Mouse (Mus musculus) bone marrow macrophage, adult 2 months (primary cell): ENCODE data around the gene Snx17. TPM values are rescaled to one million over a fixed set of nuclear protein-coding genes. Genes with fewer than 3 reads are reported as not detected.
A peak's percentile ranks its signal among the peaks of the same experiment; 100 is the strongest.

ENCODE experiments used
- H3K27ac ChIP-seq: 2 replicates; pipeline ENCODE4 v1.5.1; 2012; ENCODE audit warnings: low read depth, low read length; ENCODE audit not compliant: insufficient read depth
- H3K4me1 ChIP-seq: 2 replicates; pipeline ENCODE4 v1.6.1; 2012; ENCODE audit warnings: low read length; ENCODE audit not compliant: control insufficient read depth, insufficient read depth
- H3K4me3 ChIP-seq: 2 replicates; pipeline ENCODE4 v1.5.1; 2012; ENCODE audit warnings: mild to moderate bottlenecking, low read length, moderate library complexity; ENCODE audit not compliant: insufficient read depth
- CTCF ChIP-seq: IDR thresholded peaks from 2 replicates; pipeline ENCODE4 v1.5.1; 2012; ENCODE audit warnings: low read depth, mild to moderate bottlenecking, low read length, moderate library complexity
- POLR2A ChIP-seq: IDR thresholded peaks from 2 replicates; pipeline ENCODE4 v1.6.1; 2012; ENCODE audit warnings: mild to moderate bottlenecking, low read depth, low read length, borderline replicate concordance
- polyA plus RNA-seq: library from polyadenylated mRNA; stranded (reverse); fragments of >200 nt; gene quantifications from 2 replicates; pipeline ENCODE4 v1.2.4, GENCODE M21; 2012; ENCODE audit not compliant: missing spikeins, insufficient read depth, insufficient read length

Snx17 gene
- polyA plus RNA-seq, 1 experiment = 85.8 TPM

- TF ChIP-seq POLR2A (no peak), CTCF (no peak)
- Histone ChIP-seq H3K4me1 (peaks cover 15% of the 10 kb centered on the region), H3K27ac (peak within 1 kb of the TSS; percentile 96), H3K4me3 (peak within 1 kb of the TSS; percentile 73)
Measured at GRCm38 (mm10) chr5:31179766-31180630, 13.0 kb upstream of the Snx17 start, which contains the start of the genes Gm29609 and Gtf3c2. Gene Gm29609, minus strand, starts transcription at chr5:31179911. Gene Gtf3c2, minus strand, starts transcription at chr5:31180144.

- no peak overlapping the region for H3K27ac ChIP-seq
- peaks cover 15% of the 10 kb centered on the region for H3K4me1 ChIP-seq
- TF ChIP-seq POLR2A (no peak), CTCF (no peak)
- no peak overlapping the region for H3K4me3 ChIP-seq
Measured at GRCm38 (mm10) chr5:31181183-31181770, 11.8 kb upstream of the Snx17 start.

DNA sequence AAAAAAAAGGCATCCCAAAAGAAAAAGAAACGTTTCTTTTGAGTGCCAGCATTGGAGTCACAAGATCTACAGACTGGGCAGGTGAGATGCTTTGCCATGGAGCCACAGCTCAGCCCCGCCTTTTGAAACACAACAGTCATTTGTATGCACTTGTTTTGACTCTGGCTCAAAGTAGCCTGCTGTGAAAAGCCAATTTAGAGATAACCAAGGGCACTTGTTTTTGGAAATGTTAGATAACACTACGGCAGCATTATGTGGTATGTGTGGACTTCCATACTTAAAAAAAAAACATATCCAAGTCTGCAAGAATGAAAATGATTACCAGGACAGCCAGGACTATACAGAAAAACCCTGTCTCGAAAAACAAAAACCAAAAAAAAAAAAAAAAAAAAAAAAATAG, 9.3 kb upstream of the Snx17 start:
- Histone ChIP-seq H3K27ac (no peak overlapping the region), H3K4me3 (no peak overlapping the region), H3K4me1 (peaks cover 5% of the 10 kb centered on the region)
- TF ChIP-seq POLR2A (no peak), CTCF (no peak)

- H3K27ac ChIP-seq = no peak overlapping the region
- peaks cover 6% of the 10 kb centered on the region; the same call in 1 of the 2 replicates for H3K4me1 ChIP-seq
- TF ChIP-seq CTCF = no peak
- TF ChIP-seq POLR2A = no peak
- H3K4me3 ChIP-seq = no peak overlapping the region
Measured at GRCm38 (mm10) chr5:31188223-31188840, 4.7 kb upstream of the Snx17 start.

GRCm38 (mm10) chr5:31190201-31190600, 2.8 kb upstream of the Snx17 start:
- Histone ChIP-seq H3K4me3 (no peak overlapping the region), H3K27ac (no peak overlapping the region), H3K4me1 (peaks cover 16% of the 10 kb centered on the region)
- no peak for TF ChIP-seq CTCF

GRCm38 (mm10) chr5:31192045-31192938, 735 bp upstream of the Snx17 start:
- Histone ChIP-seq H3K4me3 (peak overlapping the region; percentile 96), H3K27ac (peak overlapping the region; percentile 30), H3K4me1 (peaks cover 35% of the 10 kb centered on the region)
- TF ChIP-seq CTCF (no peak; the same call in 1 of the 2 replicates), POLR2A (no peak)

GRCm38 (mm10) chr5:31193631-31194281, 729 bp downstream of the Snx17 start:
- peak overlapping the region; percentile 96 for H3K4me3 ChIP-seq
- peaks cover 49% of the 10 kb centered on the region for H3K4me1 ChIP-seq
- peak overlapping the region; percentile 77 for H3K27ac ChIP-seq
- TF ChIP-seq POLR2A (no peak), CTCF (no peak)

DNA sequence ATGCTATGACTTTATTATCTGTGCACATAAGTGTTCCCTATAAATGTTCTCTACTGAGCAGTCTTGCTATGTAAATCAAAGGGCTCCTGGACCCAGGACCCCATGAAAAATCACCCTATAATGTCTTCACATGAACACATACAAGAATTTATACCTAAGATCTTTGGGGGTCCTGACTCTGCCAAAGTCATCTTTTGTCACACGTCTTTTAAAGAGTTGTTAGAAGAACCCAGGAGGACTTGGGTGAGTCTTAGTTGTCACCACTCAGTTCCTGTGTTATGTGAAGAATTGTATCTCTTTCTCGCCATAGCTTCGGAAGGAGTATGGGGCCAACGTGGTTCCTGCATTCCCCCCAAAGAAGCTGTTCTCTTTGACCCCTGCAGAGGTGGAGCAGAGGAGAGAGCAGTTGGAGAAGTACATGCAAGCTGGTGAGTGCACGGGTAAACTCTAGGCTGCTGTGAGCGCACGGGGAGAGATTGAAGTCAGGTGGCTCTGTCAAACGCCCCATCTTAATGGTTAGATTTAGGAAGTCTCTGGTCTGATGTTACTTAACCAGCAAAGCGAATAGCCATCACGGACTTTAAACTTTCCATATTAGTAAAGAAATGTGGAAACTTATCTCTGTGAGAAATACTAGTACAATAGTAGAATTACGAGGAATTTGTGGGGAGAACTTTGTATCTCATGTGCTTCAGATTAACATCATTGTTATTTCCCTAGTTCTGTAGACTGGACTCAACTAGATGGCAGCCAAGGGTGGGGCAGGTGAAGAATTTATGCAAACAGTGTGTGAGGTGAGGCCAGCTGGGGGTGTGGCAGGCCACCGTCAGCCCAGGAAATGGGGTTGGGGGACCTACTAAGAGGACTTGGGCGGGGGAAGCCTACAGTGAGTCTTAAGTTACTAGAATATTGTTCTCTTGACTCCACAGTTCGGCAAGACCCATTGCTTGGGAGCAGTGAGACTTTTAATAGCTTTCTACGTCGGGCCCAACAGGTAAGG, 1.8 kb downstream of the Snx17 start:
- no peak overlapping the region for H3K4me3 ChIP-seq
- no peak for TF ChIP-seq POLR2A
- TF ChIP-seq CTCF = no peak
- H3K27ac ChIP-seq = peak overlapping the region; percentile 87
- H3K4me1 ChIP-seq = peaks cover 57% of the 10 kb centered on the region
